Comparison of ENCODE assay signal across 25 mouse cellular contexts in the genomic region with DNA sequence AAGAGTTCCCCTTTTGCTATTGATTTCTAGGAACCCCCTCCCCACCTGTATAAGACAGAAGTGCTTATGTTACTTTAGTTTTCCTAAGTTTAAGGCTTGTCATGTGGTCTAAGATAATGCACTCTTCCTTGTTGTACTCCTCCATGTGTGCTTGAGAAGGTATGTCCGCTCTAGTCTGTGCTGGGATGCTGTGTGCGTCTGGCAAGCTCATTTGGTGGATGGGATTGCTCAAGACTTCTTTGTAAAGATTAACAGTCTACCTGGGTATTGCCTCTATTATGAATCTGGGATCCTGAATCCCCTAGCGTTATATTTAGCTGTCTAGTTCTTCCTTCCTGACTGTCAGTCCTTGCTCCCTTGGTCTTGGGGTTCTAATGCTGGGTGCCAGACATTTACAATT. TPM values are rescaled to one million over a fixed set of nuclear protein-coding genes. Genes with fewer than 3 reads are reported as not detected.
DNase-seq lines count a peak whose midpoint lies in the region; ATAC-seq and TF ChIP-seq lines count a peak whose summit lies in the region.
"Had no signal": no experiment of that assay in that cellular context is flagged by ENCODE, and none has a peak within 500 bp of the region (broad histone marks: within the 10 kb centered on the region; RNA-seq: fewer than 3 reads in every experiment).

No protein-coding gene starts in this region.

- no peak for TF ChIP-seq CTCF in liver, adult 2 months (IDR thresholded peaks at IDR 0.05; ENCODE audit: low read depth, low read length)

- peaks cover 2% of the 10 kb centered on the region for H3K4me1 ChIP-seq in forebrain, embryonic 11.5 days (replicated peaks; ENCODE audit: control insufficient read depth, insufficient read depth, low read length)
- peaks cover 30% of the 10 kb centered on the region for H3K4me1 ChIP-seq in forebrain, embryonic 15.5 days
- H3K4me1 ChIP-seq in liver, adult 2 months (ENCODE audit: control insufficient read depth, insufficient read depth, low read length): peaks cover 4% of the 10 kb centered on the region; the same call in 1 of the 2 replicates

- H3K4me2 ChIP-seq in forebrain, embryonic 11.5 days (ENCODE audit: low read depth, low read length, severe bottlenecking): no peak overlapping the region
- no peak overlapping the region for H3K4me2 ChIP-seq in forebrain, embryonic 15.5 days (replicated peaks)
- H3K4me2 ChIP-seq: embryonic facial prominence, embryonic 12.5 days; forebrain, embryonic 12.5 days had no signal

- H3K4me3 ChIP-seq in forebrain, embryonic 11.5 days (ENCODE audit: low read depth, low read length): no peak overlapping the region
- H3K4me3 ChIP-seq in forebrain, embryonic 15.5 days: no peak overlapping the region
- H3K4me3 ChIP-seq in liver, adult 2 months (ENCODE audit: insufficient read depth, low read depth, low read length): no peak overlapping the region
- H3K4me3 ChIP-seq: embryonic facial prominence, embryonic 10.5 days; embryonic facial prominence, embryonic 12.5 days; forebrain, embryonic 12.5 days had no signal

- no peaks in the 10 kb centered on the region for H3K9me3 ChIP-seq in forebrain, embryonic 11.5 days (ENCODE audit: control insufficient read depth, low read length)
- H3K9me3 ChIP-seq in forebrain, embryonic 15.5 days: no peaks in the 10 kb centered on the region
- H3K9me3 ChIP-seq: embryonic facial prominence, embryonic 10.5 days; embryonic facial prominence, embryonic 12.5 days; forebrain, embryonic 12.5 days; G1E had no signal

- H3K36me3 ChIP-seq in forebrain, embryonic 11.5 days (ENCODE audit: control insufficient read depth, insufficient read depth, low read length): no peaks in the 10 kb centered on the region; the same call in 1 of the 2 replicates
- no peaks in the 10 kb centered on the region for H3K36me3 ChIP-seq in forebrain, embryonic 15.5 days
- peaks cover 7% of the 10 kb centered on the region; the same call in 1 of the 2 replicates for H3K36me3 ChIP-seq in liver, adult 2 months (ENCODE audit: control insufficient read depth, insufficient read depth, low read length)
- H3K36me3 ChIP-seq: forebrain, embryonic 12.5 days; G1E had no signal

- peak; percentile 22 for DNase-seq in forebrain, embryonic 11.5 days (ENCODE audit: low spot score)
- peak; percentile 64 for DNase-seq in liver, adult 2 months (ENCODE audit: extremely low read depth, low read depth, low spot score)
- no peak for DNase-seq in liver
- peak; percentile 64 for DNase-seq in yolk sac, embryonic 10.5 days (ENCODE audit: low spot score)
- DNase-seq: adrenal gland, adult 8-10 months; adrenal gland, postnatal 14 days; adrenal gland, postnatal 36 days; B cell, adult 2 months; cerebellum, adult 11-12 months; cerebellum, adult 2 months; cerebellum, adult 9-10 months; cerebellum, postnatal 10 days; cerebellum, postnatal 25 days; forebrain, postnatal 0 days had no signal

- no peak overlapping the region for H3K9ac ChIP-seq in forebrain, embryonic 11.5 days (ENCODE audit: low read length)
- H3K9ac ChIP-seq in forebrain, embryonic 15.5 days (replicated peaks): no peak overlapping the region
- no peak overlapping the region for H3K9ac ChIP-seq in liver, adult 2 months (ENCODE audit: low read depth, low read length)
- H3K9ac ChIP-seq: embryonic facial prominence, embryonic 12.5 days; forebrain, embryonic 12.5 days; forebrain, postnatal 0 days had no signal

- H3K27me3 ChIP-seq in forebrain, embryonic 11.5 days (ENCODE audit: control insufficient read depth, insufficient read depth, low read length): no peaks in the 10 kb centered on the region
- H3K27me3 ChIP-seq in forebrain, embryonic 15.5 days: no peaks in the 10 kb centered on the region
- H3K27me3 ChIP-seq in liver, adult 2 months (ENCODE audit: control insufficient read depth, insufficient read depth, low read length): no peaks in the 10 kb centered on the region
- H3K27me3 ChIP-seq: CH12.LX; embryonic facial prominence, embryonic 12.5 days; forebrain, embryonic 12.5 days; Patski had no signal

- no peak for ATAC-seq in forebrain, embryonic 11.5 days (replicated peaks; ENCODE audit: low FRiP score)
- no peak for ATAC-seq in forebrain, embryonic 15.5 days (replicated peaks)
- ATAC-seq: activated CD4-positive, CD25-positive, alpha-beta regulatory T cell, adult 4 months; CD4-positive, CD25-positive, alpha-beta regulatory T cell, adult 4 months; forebrain, embryonic 14.5 days; forebrain, postnatal 0 days; Patski had no signal

- 91% methylated on average over 3 of the region's 3 CpGs for WGBS in forebrain, embryonic 11.5 days
- 95% methylated on average over 3 of the region's 3 CpGs for WGBS in forebrain, embryonic 15.5 days
- WGBS in liver, adult 2 months: 23% methylated on average over 3 of the region's 3 CpGs

- TF ChIP-seq POLR2A in liver, adult 2 months (IDR thresholded peaks at IDR 0.05; ENCODE audit: extremely low read depth, insufficient read depth, low read length): no peak

- H3K79me2 ChIP-seq in liver, adult 2 months (ENCODE audit: control insufficient read depth, insufficient read depth, low read length): peaks cover 12% of the 10 kb centered on the region; the same call in 1 of the 2 replicates

- no peak overlapping the region for H3K27ac ChIP-seq in forebrain, embryonic 11.5 days (ENCODE audit: low read depth, low read length)
- no peak overlapping the region for H3K27ac ChIP-seq in forebrain, embryonic 15.5 days (replicated peaks)
- no peak overlapping the region for H3K27ac ChIP-seq in liver, adult 2 months (replicated peaks; ENCODE audit: insufficient read depth, low read depth, low read length)
- H3K27ac ChIP-seq: embryonic facial prominence, embryonic 10.5 days; forebrain, embryonic 12.5 days had no signal

RNA-seq across cellular contexts. Expression of a gene that starts 35.1 kb away (rescaled TPM):
- polyA plus RNA-seq in forebrain, embryonic 11.5 days (2014; fragmentation: Nextera tagmentation; extraction: Ambion mirVana): 3.4 and 4.9 TPM in 2 replicates
- polyA plus RNA-seq in forebrain, embryonic 15.5 days (2015; fragmentation: Nextera tagmentation; extraction: Ambion mirVana): 1.9 and 2.5 TPM in 2 replicates
- 2.5 and 5.3 TPM in 2 replicates for total RNA-seq in liver, adult 2 months (2014; rRNA removed)
- 5.1 and 5.8 TPM in 2 replicates for polyA plus RNA-seq in liver, adult 2 months (2012; rRNA removed)

RNA-seq across cellular contexts. Expression of a gene that starts 35.8 kb away (rescaled TPM):
- 0.36 TPM in 1 of 2 replicates, not detected in the other for polyA plus RNA-seq in forebrain, embryonic 11.5 days (2014; fragmentation: Nextera tagmentation; extraction: Ambion mirVana)
- polyA plus RNA-seq in forebrain, embryonic 15.5 days (2015; fragmentation: Nextera tagmentation; extraction: Ambion mirVana): 0.45 TPM in 1 of 2 replicates, not detected in the other
- total RNA-seq in liver, adult 2 months (2014; rRNA removed): not detected in 2 replicates
- polyA plus RNA-seq in liver, adult 2 months (2012; rRNA removed): not detected in 2 replicates
- total RNA-seq: adrenal gland, adult 18-20 months; adrenal gland, adult 8-10 months; adrenal gland, postnatal 14 days; adrenal gland, postnatal 36 days; G1E had no signal
- polyA plus RNA-seq: CD4-positive, CD25-positive, alpha-beta regulatory T cell, adult 4 months; forebrain, embryonic 12.5 days; forebrain, embryonic 14.5 days; G1E; Patski had no signal
